Mouse (Mus musculus) heart, embryonic 12.5 days (tissue): Measurements from ENCODE around the gene Myh7b. TPM values are rescaled to one million over a fixed set of nuclear protein-coding genes. Genes with fewer than 3 reads are reported as not detected.

Source experiments
- ATAC-seq: fragments of 200-750 bp; cut with Nextera tagmentation; 2 replicates; pipeline ENCODE4 v1.8.0; 2017; ENCODE audit warnings: moderate TSS enrichment, moderate library complexity; ENCODE audit not compliant: insufficient number of reproducible peaks, low FRiP score
- H3K27ac ChIP-seq: fragments of 300-500 bp; sonication (generic); 2 replicates; pipeline ENCODE4 v1.5.1; 2016; ENCODE audit warnings: mild to moderate bottlenecking, moderate library complexity; ENCODE audit not compliant: poor library complexity, severe bottlenecking
- H3K27me3 ChIP-seq: fragments of 300-500 bp; sonication (generic); replicated peaks from 2 replicates; pipeline ENCODE4 v1.6.1; 2016; ENCODE audit warnings: mild to moderate bottlenecking, moderate library complexity
- H3K36me3 ChIP-seq: fragments of 300-500 bp; sonication (generic); 2 replicates; pipeline ENCODE4 v1.6.1; 2016; ENCODE audit warnings: mild to moderate bottlenecking, moderate library complexity
- H3K4me1 ChIP-seq: fragments of 300-500 bp; sonication (generic); replicated peaks from 2 replicates; pipeline ENCODE4 v1.6.1; 2016; ENCODE audit warnings: mild to moderate bottlenecking
- H3K4me2 ChIP-seq: fragments of 300-500 bp; sonication (generic); 2 replicates; pipeline ENCODE4 v1.6.1; 2016; ENCODE audit warnings: mild to moderate bottlenecking, moderate library complexity
- H3K4me3 ChIP-seq: fragments of 300-500 bp; sonication (generic); 2 replicates; pipeline ENCODE4 v1.5.1; 2016; ENCODE audit warnings: mild to moderate bottlenecking
- H3K9ac ChIP-seq: fragments of 300-500 bp; sonication (generic); 2 replicates; pipeline ENCODE4 v1.6.1; 2016; ENCODE audit warnings: mild to moderate bottlenecking, moderate library complexity
- H3K9me3 ChIP-seq: fragments of 300-500 bp; sonication (generic); replicated peaks from 2 replicates; pipeline ENCODE4 v1.6.1; 2016; ENCODE audit warnings: mild to moderate bottlenecking, moderate library complexity
- WGBS: fragments of 180-500 bp; shearing (Covaris S2); methylation state at CpG from one replicate; pipeline ENCODE4 v1.1.7; 2016; 5-methylcytosine and 5-hydroxymethylcytosine counted together
- polyA plus RNA-seq: library from polyadenylated mRNA; unstranded; fragments of >200 nt; fragmentation: Nextera tagmentation; extraction: Ambion mirVana; gene quantifications from 2 replicates; pipeline ENCODE4 v1.2.1, GENCODE M21; 2016

Gene Myh7b
- polyA plus RNA-seq, 1 experiment from 2014 or later, result 22.1 TPM

- Histone ChIP-seq H3K27me3 (no peaks in the 10 kb centered on the region), H3K4me3 (no peak overlapping the region), H3K9me3 (no peaks in the 10 kb centered on the region), H3K27ac (no peak overlapping the region), H3K9ac (no peak overlapping the region), H3K36me3 (peaks cover 74% of the 10 kb centered on the region), H3K4me1 (0 out of 2 replicates have a peak, but pooled peaks cover 4% of the 10 kb centered on the region), H3K4me2 (no peak overlapping the region)
- ATAC-seq, result no peak
- WGBS, result 96% methylated on average over 8 of the region's 8 CpGs
These were observed 56.9 kb downstream of the Myh7b start for GRCm38 (mm10) chr2:155667881-155668280.

GRCm38 (mm10) chr2:155668461-155668860 lies 57.4 kb downstream of the Myh7b start:
- H3K4me3 ChIP-seq, result no peak overlapping the region
- no peaks in the 10 kb centered on the region for H3K9me3 ChIP-seq
- H3K9ac ChIP-seq, result no peak overlapping the region
- H3K4me2 ChIP-seq, result no peak overlapping the region
- no peak for ATAC-seq
- no peaks in the 10 kb centered on the region for H3K27me3 ChIP-seq
- H3K4me1 ChIP-seq, result 0 out of 2 replicates have a peak, but pooled peaks cover 4% of the 10 kb centered on the region
- WGBS, result 88% methylated on average over 4 of the region's 4 CpGs
- no peak overlapping the region for H3K27ac ChIP-seq
- H3K36me3 ChIP-seq, result peaks cover 70% of the 10 kb centered on the region

GRCm38 (mm10) chr2:155671236-155671635 lies 60.2 kb downstream of the Myh7b start:
- Histone ChIP-seq H3K9ac (no peak overlapping the region), H3K4me3 (no peak overlapping the region), H3K4me2 (no peak overlapping the region), H3K9me3 (no peaks in the 10 kb centered on the region), H3K4me1 (peaks cover 12% of the 10 kb centered on the region), H3K27ac (no peak overlapping the region), H3K27me3 (no peaks in the 10 kb centered on the region), H3K36me3 (peaks cover 44% of the 10 kb centered on the region)
- no peak for ATAC-seq
- WGBS, result 75% methylated on average over 4 of the region's 4 CpGs

GRCm38 (mm10) chr2:155673546-155673945 lies 62.5 kb downstream of the Myh7b start:
- H3K27me3 ChIP-seq, result no peaks in the 10 kb centered on the region
- 34% methylated on average over 2 of the region's 2 CpGs for WGBS
- no peak overlapping the region for H3K9ac ChIP-seq
- ATAC-seq, result no peak
- H3K36me3 ChIP-seq, result peaks cover 21% of the 10 kb centered on the region
- H3K4me3 ChIP-seq, result no peak overlapping the region
- H3K27ac ChIP-seq, result no peak overlapping the region
- H3K4me2 ChIP-seq, result no peak overlapping the region
- H3K9me3 ChIP-seq, result no peaks in the 10 kb centered on the region
- H3K4me1 ChIP-seq, result peaks cover 12% of the 10 kb centered on the region

GRCm38 (mm10) chr2:155675118-155675517 lies 64.1 kb downstream of the Myh7b start:
- Histone ChIP-seq H3K36me3 (peaks cover 24% of the 10 kb centered on the region), H3K9me3 (no peaks in the 10 kb centered on the region), H3K4me2 (no peak overlapping the region), H3K4me1 (peaks cover 12% of the 10 kb centered on the region), H3K9ac (no peak overlapping the region), H3K4me3 (no peak overlapping the region), H3K27ac (no peak overlapping the region), H3K27me3 (no peaks in the 10 kb centered on the region)
- no peak for ATAC-seq
- WGBS, result 46% methylated on average over 4 of the region's 4 CpGs

- ATAC-seq, result no peak
- H3K9me3 ChIP-seq, result no peaks in the 10 kb centered on the region
- WGBS, result 88% methylated on average over 4 of the region's 4 CpGs
- H3K4me1 ChIP-seq, result peaks cover 7% of the 10 kb centered on the region
- peaks cover 6% of the 10 kb centered on the region; the same call in 1 of the 2 replicates for H3K36me3 ChIP-seq
- no peak overlapping the region for H3K4me2 ChIP-seq
- H3K27me3 ChIP-seq, result no peaks in the 10 kb centered on the region
- no peak overlapping the region for H3K27ac ChIP-seq
- H3K4me3 ChIP-seq, result no peak overlapping the region
- no peak overlapping the region for H3K9ac ChIP-seq
These were observed 68.6 kb downstream of the Myh7b start for GRCm38 (mm10) chr2:155679586-155680110.

- H3K4me1 ChIP-seq, result 0 out of 2 replicates have a peak, but pooled peaks cover 3% of the 10 kb centered on the region
- H3K27me3 ChIP-seq, result no peaks in the 10 kb centered on the region
- ATAC-seq, result no peak
- peaks cover 7% of the 10 kb centered on the region for H3K36me3 ChIP-seq
- no peak overlapping the region for H3K9ac ChIP-seq
- H3K4me3 ChIP-seq, result no peak overlapping the region
- H3K4me2 ChIP-seq, result no peak overlapping the region
- H3K27ac ChIP-seq, result no peak overlapping the region
- no peaks in the 10 kb centered on the region for H3K9me3 ChIP-seq
- 70% methylated on average over 5 of the region's 5 CpGs for WGBS
These were observed 69.6 kb downstream of the Myh7b start for GRCm38 (mm10) chr2:155680591-155680990.

- Histone ChIP-seq H3K4me1 (0 out of 2 replicates have a peak, but pooled peaks cover 3% of the 10 kb centered on the region), H3K27me3 (no peaks in the 10 kb centered on the region), H3K9me3 (no peaks in the 10 kb centered on the region), H3K27ac (no peak overlapping the region), H3K4me3 (no peak overlapping the region), H3K36me3 (peaks cover 10% of the 10 kb centered on the region), H3K9ac (no peak overlapping the region), H3K4me2 (no peak overlapping the region)
- ATAC-seq, result no peak
- WGBS, result 74% methylated on average over 8 of the region's 8 CpGs
These were observed 70.2 kb downstream of the Myh7b start for GRCm38 (mm10) chr2:155681194-155681593.

- no peaks in the 10 kb centered on the region for H3K9me3 ChIP-seq
- H3K9ac ChIP-seq, result no peak overlapping the region
- H3K4me2 ChIP-seq, result no peak overlapping the region
- H3K27ac ChIP-seq, result no peak overlapping the region
- no peak overlapping the region for H3K4me3 ChIP-seq
- WGBS, result 86% methylated on average over 2 of the region's 2 CpGs
- H3K36me3 ChIP-seq, result peaks cover 12% of the 10 kb centered on the region
- no peaks in the 10 kb centered on the region for H3K27me3 ChIP-seq
- H3K4me1 ChIP-seq, result peaks cover 6% of the 10 kb centered on the region; the same call in 1 of the 2 replicates
- ATAC-seq, result no peak
These were observed 70.9 kb downstream of the Myh7b start for GRCm38 (mm10) chr2:155681874-155682273.

- Histone ChIP-seq H3K4me3 (no peak overlapping the region), H3K27me3 (no peaks in the 10 kb centered on the region), H3K27ac (no peak overlapping the region), H3K36me3 (peaks cover 18% of the 10 kb centered on the region), H3K4me2 (no peak overlapping the region), H3K9me3 (no peaks in the 10 kb centered on the region), H3K4me1 (peaks cover 6% of the 10 kb centered on the region; the same call in 1 of the 2 replicates), H3K9ac (no peak overlapping the region)
- WGBS, result 70% methylated on average over 3 of the region's 3 CpGs
- ATAC-seq, result no peak
These were observed 72.1 kb downstream of the Myh7b start for GRCm38 (mm10) chr2:155683137-155683536.

GRCm38 (mm10) chr2:155683821-155684220 lies 72.8 kb downstream of the Myh7b start:
- 92% methylated on average over 5 of the region's 5 CpGs for WGBS

More at GRCm38 (mm10) chr2:155683821-155684220, 72.8 kb downstream of the Myh7b start:
- ATAC-seq, result no peak
- H3K27ac ChIP-seq, result no peak overlapping the region
- H3K4me3 ChIP-seq, result no peak overlapping the region
- no peaks in the 10 kb centered on the region for H3K9me3 ChIP-seq
- H3K36me3 ChIP-seq, result peaks cover 18% of the 10 kb centered on the region
- no peak overlapping the region for H3K9ac ChIP-seq
- peaks cover 6% of the 10 kb centered on the region; the same call in 1 of the 2 replicates for H3K4me1 ChIP-seq
- H3K4me2 ChIP-seq, result no peak overlapping the region
- no peaks in the 10 kb centered on the region for H3K27me3 ChIP-seq
